In genomic region chr1:82316746-82317126, GRCm38 (mm10) we compare ENCODE assay signal across 8 mouse cellular contexts. TPM values are rescaled to one million over a fixed set of nuclear protein-coding genes. Genes with fewer than 3 reads are reported as not detected.
DNase-seq lines count a peak whose midpoint lies in the region; ATAC-seq and TF ChIP-seq lines count a peak whose summit lies in the region.

No protein-coding gene starts in this region.

- no peaks in the 10 kb centered on the region for H3K9me3 ChIP-seq in heart, embryonic 14.5 days (ENCODE audit: control insufficient read depth, low read length)
- H3K9me3 ChIP-seq in forebrain, embryonic 14.5 days (replicated peaks; ENCODE audit: control insufficient read depth, low read length) = no peaks in the 10 kb centered on the region
- no peaks in the 10 kb centered on the region for H3K9me3 ChIP-seq in limb, embryonic 14.5 days (ENCODE audit: control insufficient read depth, low read length)
- H3K9me3 ChIP-seq in midbrain, postnatal 0 days (ENCODE audit: low read length) = no peaks in the 10 kb centered on the region

- peak; percentile 45; the same call in 1 of the 2 replicates for ATAC-seq in heart, embryonic 14.5 days (ENCODE audit: insufficient number of reproducible peaks, insufficient read depth, low FRiP score, low read depth)
- peak; percentile 40; the same call in 1 of the 2 replicates for ATAC-seq in forebrain, embryonic 14.5 days
- peak; percentile 19 for ATAC-seq in limb, embryonic 14.5 days (ENCODE audit: low FRiP score, low read depth)
- ATAC-seq in midbrain, postnatal 0 days (ENCODE audit: low FRiP score) = peak; percentile 59; the same call in 1 of the 2 replicates

- peak overlapping the region; percentile 89 to 94 for H3K4me3 ChIP-seq in heart, embryonic 14.5 days (ENCODE audit: control insufficient read depth in 1 of 2, insufficient read depth in 1 of 2, low read depth in 1 of 2, low read length in 2 of 2)
- H3K4me3 ChIP-seq in forebrain, embryonic 14.5 days (ENCODE audit: low read depth, low read length) = peak overlapping the region; percentile 87
- peak overlapping the region; percentile 93 for H3K4me3 ChIP-seq in limb, embryonic 14.5 days (replicated peaks; ENCODE audit: low read length)
- peak overlapping the region; percentile 67 for H3K4me3 ChIP-seq in midbrain, postnatal 0 days (ENCODE audit: low read depth, low read length)

- no peak for TF ChIP-seq POLR2A in limb, embryonic 14.5 days (IDR thresholded peaks at IDR 0.05; ENCODE audit: borderline replicate concordance, extremely low read depth, insufficient read depth, insufficient read length)

- TF ChIP-seq CTCF in midbrain, postnatal 0 days (IDR thresholded peaks at IDR 0.05) = no peak

- H3K9ac ChIP-seq in heart, embryonic 14.5 days (ENCODE audit: low read length) = peak overlapping the region; percentile 98
- H3K9ac ChIP-seq in forebrain, embryonic 14.5 days (ENCODE audit: low read length) = peak overlapping the region; percentile 94
- peak overlapping the region; percentile 94 for H3K9ac ChIP-seq in limb, embryonic 14.5 days (ENCODE audit: low read depth, low read length, severe bottlenecking)
- H3K9ac ChIP-seq in midbrain, postnatal 0 days (replicated peaks; ENCODE audit: low read length, poor library complexity, severe bottlenecking) = peak overlapping the region; percentile 87

- peak overlapping the region; percentile 84 for H3K4me2 ChIP-seq in heart, embryonic 14.5 days (ENCODE audit: low read length)
- H3K4me2 ChIP-seq in forebrain, embryonic 14.5 days (ENCODE audit: low read length) = peak overlapping the region; percentile 58
- H3K4me2 ChIP-seq in limb, embryonic 14.5 days (replicated peaks; ENCODE audit: low read depth, low read length, severe bottlenecking) = peak overlapping the region; percentile 58
- peak overlapping the region; percentile 68 for H3K4me2 ChIP-seq in midbrain, postnatal 0 days (ENCODE audit: low read depth, low read length, poor library complexity, severe bottlenecking)

- DNase-seq in heart, adult 9 months (ENCODE audit: low spot score in 2 of 2) = no peak
- DNase-seq in 416B (ENCODE audit: low read depth) = peak; percentile 87
- peak; percentile 70 for DNase-seq in MN1 (ENCODE audit: low spot score)
- peak; percentile 49 for DNase-seq in forebrain, embryonic 14.5 days (ENCODE audit: low spot score)
- no peak for DNase-seq in limb, embryonic 14.5 days (ENCODE audit: low spot score)
- no peak for DNase-seq in midbrain, postnatal 0 days (ENCODE audit: low spot score)
- no peak for DNase-seq in urinary bladder, postnatal 4 days (ENCODE audit: low spot score in 2 of 2)

- no peaks in the 10 kb centered on the region for H3K36me3 ChIP-seq in heart, embryonic 14.5 days (ENCODE audit: control insufficient read depth, insufficient read depth, low read length)
- no peaks in the 10 kb centered on the region for H3K36me3 ChIP-seq in forebrain, embryonic 14.5 days (ENCODE audit: control insufficient read depth, insufficient read depth, low read length)
- H3K36me3 ChIP-seq in limb, embryonic 14.5 days (ENCODE audit: control insufficient read depth, insufficient read depth, low read length) = no peaks in the 10 kb centered on the region
- H3K36me3 ChIP-seq in midbrain, postnatal 0 days (ENCODE audit: insufficient read depth, low read length) = no peaks in the 10 kb centered on the region

- H3K27ac ChIP-seq in heart, embryonic 14.5 days (replicated peaks in 1 of 2; ENCODE audit: control insufficient read depth in 1 of 2, insufficient read depth in 1 of 2, low read depth in 2 of 2, low read length in 2 of 2) = peak overlapping the region; percentile 93 to 95
- peak overlapping the region; percentile 97 for H3K27ac ChIP-seq in forebrain, embryonic 14.5 days (ENCODE audit: low read depth, low read length)
- peak overlapping the region; percentile 97 for H3K27ac ChIP-seq in limb, embryonic 14.5 days (replicated peaks; ENCODE audit: low read depth, low read length)
- peak overlapping the region; percentile 96 for H3K27ac ChIP-seq in midbrain, postnatal 0 days (ENCODE audit: low read depth, low read length)

- WGBS in heart, embryonic 14.5 days = under 1% methylated on average over 23 of the region's 26 CpGs
- under 1% methylated on average over 22 of the region's 26 CpGs for WGBS in forebrain, embryonic 14.5 days
- WGBS in limb, embryonic 14.5 days = 0% methylated on average over 20 of the region's 26 CpGs
- WGBS in midbrain, postnatal 0 days = under 1% methylated on average over 24 of the region's 26 CpGs

- H3K27me3 ChIP-seq in heart, embryonic 14.5 days (ENCODE audit: control insufficient read depth, insufficient read depth, low read length) = peaks cover 11% of the 10 kb centered on the region
- no peaks in the 10 kb centered on the region for H3K27me3 ChIP-seq in forebrain, embryonic 14.5 days (replicated peaks; ENCODE audit: control insufficient read depth, insufficient read depth, low read length)
- no peaks in the 10 kb centered on the region for H3K27me3 ChIP-seq in limb, embryonic 14.5 days (ENCODE audit: control insufficient read depth, insufficient read depth, low read length)
- H3K27me3 ChIP-seq in midbrain, postnatal 0 days (ENCODE audit: insufficient read depth, low read length) = no peaks in the 10 kb centered on the region

- peaks cover 3 to 5% of the 10 kb centered on the region in 2 experiments; a peak in 3 of 4 replicates for H3K4me1 ChIP-seq in heart, embryonic 14.5 days (ENCODE audit: control insufficient read depth in 2 of 2, insufficient read depth in 2 of 2, low read length in 2 of 2)
- H3K4me1 ChIP-seq in forebrain, embryonic 14.5 days (ENCODE audit: control insufficient read depth, insufficient read depth, low read length) = peaks cover 28% of the 10 kb centered on the region
- H3K4me1 ChIP-seq in limb, embryonic 14.5 days (ENCODE audit: control insufficient read depth, insufficient read depth, low read length) = peaks cover 8% of the 10 kb centered on the region; the same call in 1 of the 2 replicates
- 0 out of 2 replicates have a peak, but pooled peaks cover 5% of the 10 kb centered on the region for H3K4me1 ChIP-seq in midbrain, postnatal 0 days (ENCODE audit: insufficient read depth, low read length)

RNA-seq across cellular contexts. Expression of gene Rhbdd1, which starts 0.5 kb away (rescaled TPM):
- polyA plus RNA-seq in heart, embryonic 14.5 days (2014; fragmentation: Nextera tagmentation; extraction: Ambion mirVana) = 7.0 and 8.7 TPM in 2 replicates
- polyA plus RNA-seq in forebrain, embryonic 14.5 days (2014; fragmentation: Nextera tagmentation; extraction: Ambion mirVana) = 4.0 and 4.2 TPM in 2 replicates
- 7.2 and 8.7 TPM in 2 replicates for polyA plus RNA-seq in limb, embryonic 14.5 days (2012; rRNA removed)
- polyA plus RNA-seq in limb, embryonic 14.5 days (2014; fragmentation: Nextera tagmentation; extraction: Ambion mirVana) = 6.1 and 7.0 TPM in 2 replicates
- total RNA-seq in midbrain, postnatal 0 days (2014; rRNA removed) = 3.6 and 6.9 TPM in 2 replicates
- 2.3 and 2.8 TPM in 2 replicates for polyA plus RNA-seq in midbrain, postnatal 0 days (2015; fragmentation: Nextera tagmentation; extraction: Ambion mirVana)

RNA-seq across cellular contexts. Expression of gene Irs1, which starts 25.5 kb away (rescaled TPM):
- 10.5 and 10.7 TPM in 2 replicates for polyA plus RNA-seq in heart, embryonic 14.5 days (2014; fragmentation: Nextera tagmentation; extraction: Ambion mirVana)
- polyA plus RNA-seq in forebrain, embryonic 14.5 days (2014; fragmentation: Nextera tagmentation; extraction: Ambion mirVana) = 6.3 and 7.7 TPM in 2 replicates
- polyA plus RNA-seq in limb, embryonic 14.5 days (2012; rRNA removed) = 19.7 and 26.1 TPM in 2 replicates
- 11.8 and 13.8 TPM in 2 replicates for polyA plus RNA-seq in limb, embryonic 14.5 days (2014; fragmentation: Nextera tagmentation; extraction: Ambion mirVana)
- 56.9 and 61.2 TPM in 2 replicates for total RNA-seq in midbrain, postnatal 0 days (2014; rRNA removed)
- 4.7 and 5.0 TPM in 2 replicates for polyA plus RNA-seq in midbrain, postnatal 0 days (2015; fragmentation: Nextera tagmentation; extraction: Ambion mirVana)

Comparison
In these comparisons a context has a peak if more than half of its experiments do, and no peak if none do; other contexts are left out.
1. DNase-seq: peak in 416B (single experiment), MN1 (single experiment) and forebrain, embryonic 14.5 days (single experiment); none in heart, adult 9 months (0 of 2), limb, embryonic 14.5 days (single experiment), midbrain, postnatal 0 days (single experiment) and urinary bladder, postnatal 4 days (0 of 2).
2. Peak in every context shown above with its lines, with median percentiles within 50 percentile points of each other: ATAC-seq, H3K27ac ChIP-seq, H3K4me2 ChIP-seq, H3K4me3 ChIP-seq and H3K9ac ChIP-seq.